Mouse (Mus musculus): ENCODE data around the gene Gm17617. TPM values are rescaled to one million over a fixed set of nuclear protein-coding genes. Genes with fewer than 3 reads are reported as not detected.
"Not testable (repeated sequence)": the region's sequence is repeated elsewhere in the genome, so short reads cannot be mapped to it uniquely, and the experiment has no call there.

The Gm17617 gene
- total and polyA plus RNA-seq, 3 experiments = not detected

- H3K4me3 ChIP-seq (ENCODE audit: control insufficient read depth in 1 of 2, insufficient read depth in 1 of 2, low read depth in 2 of 2, low read length in 2 of 2); DNase-seq (ENCODE audit: low read depth, low spot score); H3K9me3 ChIP-seq (replicated peaks; ENCODE audit: insufficient read depth, low read length); H3K4me1 ChIP-seq (ENCODE audit: control insufficient read depth in 1 of 2, insufficient read depth in 2 of 2, low read length in 2 of 2); H3K27me3 ChIP-seq (ENCODE audit: control insufficient read depth in 1 of 2, insufficient read depth in 2 of 2, low read length in 2 of 2); H3K9ac ChIP-seq (ENCODE audit: control insufficient read depth, low read depth, low read length, poor library complexity, severe bottlenecking); H3K27ac ChIP-seq (ENCODE audit: control insufficient read depth, low read depth, low read length): not testable (repeated sequence)
- peak in 1 of 3 experiments; percentile 27; a peak in 1 of 6 replicates for TF ChIP-seq CTCF (IDR thresholded peaks at IDR 0.05 in 2 of 3, conservative IDR thresholded peaks at IDR 0.05 in 1 of 3; ENCODE audit: control insufficient read depth in 1 of 3, insufficient read depth in 1 of 3, low read depth in 2 of 3, low read length in 3 of 3, poor library complexity in 1 of 3, severe bottlenecking in 1 of 3)
- Histone ChIP-seq H3K79me2 (ENCODE audit: control insufficient read depth, insufficient read depth, low read length, poor library complexity) (peaks cover 26% of the 10 kb centered on the region), H3K36me3 (ENCODE audit: control insufficient read depth in 1 of 2, insufficient read depth in 2 of 2, low read length in 2 of 2) (peaks cover 8 to 10% of the 10 kb centered on the region in 2 experiments)
Observed at GRCm38 (mm10) chr13:55097841-55098240, 35.5 kb downstream of the Gm17617 start.

GRCm38 (mm10) chr13:55092588-55092987 is 40.8 kb downstream of the Gm17617 start:
- TF ChIP-seq RAD21 (IDR thresholded peaks at IDR 0.05; ENCODE audit: low read depth, low read length) = no peak
- TF ChIP-seq RCOR1 (IDR thresholded peaks at IDR 0.05; ENCODE audit: low read depth, low read length) = no peak
- TF ChIP-seq MXI1 (IDR thresholded peaks at IDR 0.05; ENCODE audit: low read depth, low read length) = no peak
- TF ChIP-seq BHLHE40 (IDR thresholded peaks at IDR 0.05; ENCODE audit: borderline replicate concordance, low read depth, low read length) = no peak
- no peak for TF ChIP-seq ZMIZ1 (IDR thresholded peaks at IDR 0.05; ENCODE audit: low read depth, low read length)
- TF ChIP-seq USF1 (IDR thresholded peaks at IDR 0.05; ENCODE audit: low read depth, low read length) = no peak
- no peak for TF ChIP-seq HCFC1 (IDR thresholded peaks at IDR 0.05; ENCODE audit: low read depth, low read length)
- TF ChIP-seq ZKSCAN1 (IDR thresholded peaks at IDR 0.05; ENCODE audit: low read depth, low read length) = no peak
- TF ChIP-seq POLR2A (IDR thresholded peaks at IDR 0.05; ENCODE audit: control insufficient read depth in 1 of 2, insufficient read depth in 1 of 2, low read depth in 1 of 2, low read length in 2 of 2, poor library complexity in 1 of 2) = no peak
- TF ChIP-seq ELF1 (IDR thresholded peaks at IDR 0.05; ENCODE audit: low read depth, low read length) = no peak
- no peak for TF ChIP-seq GABPA (IDR thresholded peaks at IDR 0.05; ENCODE audit: low read depth, low read length)
- no peak for TF ChIP-seq MAX (IDR thresholded peaks at IDR 0.05; ENCODE audit: low read length)
- Histone ChIP-seq H3K9me3 (replicated peaks; ENCODE audit: insufficient read depth, low read length) (no peaks in the 10 kb centered on the region), H3K9ac (ENCODE audit: control insufficient read depth, low read depth, low read length, poor library complexity, severe bottlenecking) (no peak overlapping the region), H3K36me3 (ENCODE audit: control insufficient read depth in 1 of 2, insufficient read depth in 2 of 2, low read length in 2 of 2) (peaks cover 8 to 22% of the 10 kb centered on the region in 2 experiments), H3K4me3 (ENCODE audit: control insufficient read depth in 1 of 2, insufficient read depth in 1 of 2, low read depth in 2 of 2, low read length in 2 of 2) (no peak overlapping the region), H3K27me3 (ENCODE audit: control insufficient read depth in 1 of 2, insufficient read depth in 2 of 2, low read length in 2 of 2) (no peaks in the 10 kb centered on the region), H3K4me1 (ENCODE audit: control insufficient read depth in 1 of 2, insufficient read depth in 2 of 2, low read length in 2 of 2) (peaks cover 0 to 4% of the 10 kb centered on the region in 2 experiments; a peak in 1 of 4 replicates), H3K27ac (ENCODE audit: control insufficient read depth, low read depth, low read length) (no peak overlapping the region), H3K79me2 (ENCODE audit: control insufficient read depth, insufficient read depth, low read length, poor library complexity) (peaks cover 8% of the 10 kb centered on the region)
- DNase-seq (ENCODE audit: low read depth, low spot score) = no peak

Other genes with a start within 250 kb of the Gm17617 start
- not detected in 2 replicates for gene Unc5a, start 184.1 kb downstream of the Gm17617 start, total RNA-seq (2012; rRNA removed)
- not detected for gene Unc5a, start 184.1 kb downstream of the Gm17617 start, polyA plus RNA-seq (2012; ENCODE audit: insufficient read depth in 1 of 2, insufficient read length in 2 of 2, low read depth in 1 of 2, low replicate concordance in 2 of 2, missing spikeins in 1 of 2)
- not detected in 2 replicates for gene Hk3, start 112.2 kb downstream of the Gm17617 start, total RNA-seq (2012; rRNA removed)
- gene Hk3, start 112.2 kb downstream of the Gm17617 start, polyA plus RNA-seq (2012; ENCODE audit: insufficient read depth in 1 of 2, insufficient read length in 2 of 2, low read depth in 1 of 2, low replicate concordance in 2 of 2, missing spikeins in 1 of 2) = not detected
- 124 and 143 TPM in 2 replicates for gene Uimc1, start 33.2 kb downstream of the Gm17617 start, total RNA-seq (2012; rRNA removed)
- gene Uimc1, start 33.2 kb downstream of the Gm17617 start, polyA plus RNA-seq (2012; ENCODE audit: insufficient read depth in 1 of 2, insufficient read length in 2 of 2, low read depth in 1 of 2, low replicate concordance in 2 of 2, missing spikeins in 1 of 2) = 10 to 100 TPM in 1 of 2 experiments, not detected in 1; 32.5 TPM
- 15.0 and 19.5 TPM in 2 replicates for gene Zfp346, start 28.2 kb downstream of the Gm17617 start, total RNA-seq (2012; rRNA removed)
- 10 to 100 TPM in 1 of 2 experiments, not detected in 1; 28.8 TPM for gene Zfp346, start 28.2 kb downstream of the Gm17617 start, polyA plus RNA-seq (2012; ENCODE audit: insufficient read depth in 1 of 2, insufficient read length in 2 of 2, low read depth in 1 of 2, low replicate concordance in 2 of 2, missing spikeins in 1 of 2)
- not detected in 2 replicates for gene Fgfr4, start 19.1 kb upstream of the Gm17617 start, total RNA-seq (2012; rRNA removed)
- gene Fgfr4, start 19.1 kb upstream of the Gm17617 start, polyA plus RNA-seq (2012; ENCODE audit: insufficient read depth in 1 of 2, insufficient read length in 2 of 2, low read depth in 1 of 2, low replicate concordance in 2 of 2, missing spikeins in 1 of 2) = not detected
- 10.0 and 13.3 TPM in 2 replicates for gene Nsd1, start 76.2 kb upstream of the Gm17617 start, total RNA-seq (2012; rRNA removed)
- gene Nsd1, start 76.2 kb upstream of the Gm17617 start, polyA plus RNA-seq (2012; ENCODE audit: insufficient read depth in 1 of 2, insufficient read length in 2 of 2, low read depth in 1 of 2, low replicate concordance in 2 of 2, missing spikeins in 1 of 2) = 10 to 100 TPM in 1 of 2 experiments, 1 to 10 TPM in 1; 6.3 to 59.3 TPM
- gene Prelid1, start 187.0 kb upstream of the Gm17617 start, total RNA-seq (2012; rRNA removed) = 203 and 263 TPM in 2 replicates
- gene Prelid1, start 187.0 kb upstream of the Gm17617 start, polyA plus RNA-seq (2012; ENCODE audit: insufficient read depth in 1 of 2, insufficient read length in 2 of 2, low read depth in 1 of 2, low replicate concordance in 2 of 2, missing spikeins in 1 of 2) = 100 to 1,000 TPM in 1 of 2 experiments, not detected in 1; 630 TPM
- 74.3 and 75.8 TPM in 2 replicates for gene Rab24, start 188.4 kb upstream of the Gm17617 start, total RNA-seq (2012; rRNA removed)
- gene Rab24, start 188.4 kb upstream of the Gm17617 start, polyA plus RNA-seq (2012; ENCODE audit: insufficient read depth in 1 of 2, insufficient read length in 2 of 2, low read depth in 1 of 2, low replicate concordance in 2 of 2, missing spikeins in 1 of 2) = 10 to 100 TPM in 1 of 2 experiments, not detected in 1; 71.0 TPM
- gene Mxd3, start 196.3 kb upstream of the Gm17617 start, total RNA-seq (2012; rRNA removed) = 3.9 and 4.7 TPM in 2 replicates
- gene Mxd3, start 196.3 kb upstream of the Gm17617 start, polyA plus RNA-seq (2012; ENCODE audit: insufficient read depth in 1 of 2, insufficient read length in 2 of 2, low read depth in 1 of 2, low replicate concordance in 2 of 2, missing spikeins in 1 of 2) = 1 to 10 TPM in 1 of 2 experiments, not detected in 1; 9.3 TPM
- gene Lman2, start 229.2 kb upstream of the Gm17617 start, total RNA-seq (2012; rRNA removed) = 132 and 145 TPM in 2 replicates
- gene Lman2, start 229.2 kb upstream of the Gm17617 start, polyA plus RNA-seq (2012; ENCODE audit: insufficient read depth in 1 of 2, insufficient read length in 2 of 2, low read depth in 1 of 2, low replicate concordance in 2 of 2, missing spikeins in 1 of 2) = 100 to 1,000 TPM in 1 of 2 experiments, 10 to 100 TPM in 1; 86.1 to 239 TPM
- 14.4 TPM in 2 replicates for gene Rgs14, start 236.2 kb upstream of the Gm17617 start, total RNA-seq (2012; rRNA removed)
- gene Rgs14, start 236.2 kb upstream of the Gm17617 start, polyA plus RNA-seq (2012; ENCODE audit: insufficient read depth in 1 of 2, insufficient read length in 2 of 2, low read depth in 1 of 2, low replicate concordance in 2 of 2, missing spikeins in 1 of 2) = 10 to 100 TPM in 1 of 2 experiments, not detected in 1; 20.5 TPM